Mouse (Mus musculus): ENCODE results near the gene Yipf3. TPM values are rescaled to one million over a fixed set of nuclear protein-coding genes. Genes with fewer than 3 reads are reported as not detected.

Gene Yipf3
- polyA plus RNA-seq (2021; fragmentation: Nextera tagmentation), result 178 and 188 TPM in 2 replicates
- long read RNA-seq, experiment 1, transcript Yipf3-201 (9 exons, 2,035 nt), result major isoform, 149 of 191 reads
- long read RNA-seq, experiment 1, partial matches to known transcripts, result 16 of 191 reads
- long read RNA-seq, experiment 1, other reads (novel, unspliced or antisense), result 23 of 191 reads
- long read RNA-seq, experiment 2, transcript Yipf3-201 (9 exons, 2,035 nt), result major isoform, 303 of 357 reads
- long read RNA-seq, experiment 2, transcript Yipf3-206 (8 exons, 1,570 nt), result minor isoform, 12 of 357 reads
- long read RNA-seq, experiment 2, partial matches to known transcripts, result 7 of 357 reads
- long read RNA-seq, experiment 2, other reads (novel, unspliced or antisense), result 35 of 357 reads

DNA sequence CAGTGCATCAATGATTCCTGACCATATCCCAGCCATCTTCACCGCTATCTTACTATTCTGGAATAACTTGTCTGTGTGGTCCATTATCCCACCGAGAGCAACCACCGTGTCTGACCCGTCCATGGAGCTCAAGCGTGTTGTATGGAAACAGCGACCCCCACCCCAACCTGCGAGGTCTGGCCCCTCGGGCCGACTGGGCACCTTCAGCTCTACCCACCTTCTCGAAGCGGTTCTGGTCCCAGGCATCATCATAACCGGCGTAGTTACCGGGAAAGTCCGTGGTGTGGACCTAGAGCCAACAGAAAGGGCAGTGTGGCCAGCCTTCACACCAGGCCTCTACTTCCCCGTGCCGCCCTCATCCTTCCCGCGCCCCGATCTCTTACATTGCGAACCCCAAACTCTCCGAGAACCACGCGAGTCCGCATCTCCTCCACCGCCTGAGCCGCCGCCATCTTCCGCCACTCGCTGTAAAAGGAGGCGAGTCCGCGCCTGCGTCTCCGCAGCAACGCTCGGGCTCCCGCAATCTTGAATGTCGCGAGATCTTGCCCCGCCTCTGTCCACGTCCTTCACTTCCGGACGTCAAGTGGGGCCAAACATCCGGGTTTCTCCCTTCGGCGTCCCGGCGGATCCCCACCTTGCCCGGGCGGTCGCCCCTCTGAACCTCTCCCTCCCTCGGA, at the start of gene Yipf3, which contains the start of gene Polr1c:
Gene Yipf3, plus strand, starts transcription at position 569 of the 677 bp plus-strand sequence.
Gene Polr1c, minus strand, starts transcription at position 543 of the 677 bp plus-strand sequence.

DNA sequence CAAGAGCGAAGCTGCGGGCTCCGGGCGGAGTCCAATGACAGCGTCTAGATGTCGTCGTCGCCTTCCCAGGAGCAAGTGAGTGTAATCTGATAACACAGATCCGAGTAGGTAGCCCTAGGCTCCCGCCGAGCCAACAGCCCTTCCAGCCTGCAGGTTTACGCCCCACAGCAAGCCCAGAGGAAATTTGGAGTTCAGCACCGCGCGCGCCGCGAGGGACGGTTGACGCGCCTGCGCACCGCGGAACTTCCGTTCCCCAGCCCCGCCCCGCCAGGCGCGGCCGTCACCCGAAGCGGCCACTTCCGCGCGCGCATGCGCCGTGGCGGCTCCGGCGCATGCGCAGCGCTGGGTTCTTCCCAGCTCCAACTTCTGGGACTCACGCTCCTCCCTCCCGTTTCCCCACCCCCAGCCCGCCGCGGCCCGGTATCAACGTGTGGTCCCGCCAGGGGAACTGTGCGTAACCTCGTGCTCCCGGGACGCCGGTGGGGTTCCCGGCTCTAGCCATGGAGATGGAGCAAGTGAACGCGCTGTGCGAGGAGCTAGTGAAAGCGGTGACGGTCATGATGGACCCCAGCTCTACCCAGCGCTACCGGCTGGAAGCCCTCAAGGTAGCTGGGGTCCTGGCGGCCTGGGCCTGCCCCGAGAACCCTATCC, 45.3 kb upstream of the Yipf3 start, which contains the start of the genes Polh and Xpo5:
Gene Polh, minus strand, starts transcription at position 225 of the 651 bp plus-strand sequence.
Gene Xpo5, plus strand, starts transcription at position 362 of the 651 bp plus-strand sequence.

DNA sequence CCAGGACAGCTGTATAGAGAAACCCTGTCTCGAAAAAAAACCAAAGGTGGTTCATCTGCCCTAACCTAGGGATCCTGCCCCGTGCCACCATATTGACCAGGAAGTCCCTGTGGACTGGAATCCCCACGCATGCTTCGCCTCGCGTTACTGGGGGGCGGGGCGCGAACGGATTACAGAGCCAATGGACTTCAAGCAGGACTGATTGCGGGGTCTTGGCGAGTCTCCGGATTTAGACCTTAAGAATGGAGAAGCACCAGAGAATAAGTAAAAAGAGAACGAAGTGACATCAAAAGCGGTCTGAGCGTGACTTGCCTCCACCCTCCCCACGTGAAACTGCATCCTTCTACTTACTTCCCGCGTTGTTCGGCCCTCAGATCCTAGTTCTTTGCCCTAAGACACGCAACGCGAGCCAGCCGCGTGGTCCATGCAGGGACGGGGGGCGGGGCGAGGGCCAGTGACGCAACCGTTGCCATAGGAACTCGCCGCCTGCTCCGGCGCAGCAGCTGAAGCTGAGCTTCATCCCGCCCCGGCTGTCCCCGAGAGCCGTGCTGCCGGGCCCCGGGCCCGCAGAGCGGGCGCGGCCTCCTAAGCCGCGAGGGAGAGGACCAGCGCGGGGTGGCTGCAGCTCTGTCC, 5.7 kb downstream of the Yipf3 start, which contains the start of gene Lrrc73:
Gene Lrrc73, plus strand, starts transcription at position 80 of the 633 bp plus-strand sequence.

DNA sequence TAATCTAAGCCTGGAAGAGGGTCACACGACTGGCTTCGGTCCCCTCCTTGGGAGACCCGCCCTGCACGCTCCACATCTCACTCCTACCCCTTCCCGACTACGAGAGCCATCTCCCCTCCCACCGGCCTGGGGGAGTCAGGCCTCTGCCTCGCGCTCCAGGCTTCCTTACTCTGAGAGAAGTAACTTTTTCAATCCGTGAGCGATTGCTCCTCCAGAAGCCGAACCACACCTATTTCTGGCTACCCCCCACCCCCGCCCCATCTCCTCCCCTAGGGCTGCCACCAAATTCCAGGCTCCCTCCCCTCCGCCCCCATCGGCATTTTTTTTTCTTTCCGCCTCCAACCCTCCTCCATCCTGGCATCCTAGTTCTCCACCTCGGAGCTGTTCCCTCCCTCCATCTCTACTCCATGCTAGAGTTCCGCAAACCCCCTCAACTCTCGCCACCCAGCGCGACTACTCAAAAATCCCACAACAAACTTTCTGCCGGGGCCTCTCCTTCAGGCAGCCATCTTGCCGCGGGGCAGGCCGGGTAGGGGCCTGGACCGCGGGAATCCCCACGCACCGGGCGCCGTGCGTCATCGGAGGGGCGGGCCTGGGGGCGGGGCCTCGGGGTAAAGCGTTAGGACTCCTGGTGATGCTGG, 34.7 kb downstream of the Yipf3 start, which contains the start of gene Tjap1:
Gene Tjap1, minus strand, starts transcription at position 544 of the 641 bp plus-strand sequence.

DNA sequence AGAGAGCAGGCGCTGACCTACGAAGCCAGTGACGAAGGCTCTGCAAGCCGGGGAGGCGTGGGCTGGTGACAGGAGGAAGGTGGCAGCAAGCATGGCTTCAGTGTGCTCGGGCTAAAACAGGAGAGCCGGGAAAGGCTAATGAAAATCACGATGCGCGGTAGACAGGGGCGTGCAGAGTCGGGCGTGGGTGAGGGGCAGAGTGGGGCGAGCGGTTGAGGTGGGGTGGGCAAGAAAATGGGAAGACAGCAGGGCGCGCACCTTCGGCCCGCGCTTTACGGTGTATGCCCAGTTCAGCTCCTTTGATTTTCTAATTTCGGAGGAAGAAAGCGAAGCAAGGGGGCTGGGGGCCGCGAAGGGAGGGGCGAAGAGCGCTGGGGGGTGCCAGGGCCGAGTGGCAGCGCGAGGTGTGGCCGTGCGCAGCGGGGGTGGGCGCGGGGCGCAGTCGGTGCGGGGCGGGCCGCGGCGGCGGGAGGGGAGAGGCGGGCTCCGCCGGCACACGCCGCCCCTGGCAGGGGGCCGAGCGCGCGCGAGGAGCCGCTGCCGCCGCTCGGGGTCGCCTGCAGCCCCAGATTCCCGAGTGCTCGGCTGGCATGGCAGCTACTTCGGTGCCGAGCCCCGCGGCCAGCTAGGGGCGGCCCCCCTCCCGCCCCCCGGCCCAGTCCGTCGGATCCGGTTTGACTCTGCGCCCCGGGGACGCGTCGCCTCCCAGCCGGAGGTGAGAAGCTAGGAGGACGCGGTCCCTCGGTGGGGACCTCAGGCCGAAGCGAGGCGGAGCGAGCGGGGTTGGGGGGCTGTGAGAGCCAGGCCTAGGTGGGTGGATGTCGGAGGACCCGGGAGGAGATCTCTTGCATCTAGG, 49.7 kb downstream of the Yipf3 start, which contains the start of gene Dlk2:
Gene Dlk2, plus strand, starts transcription at position 58 of the 856 bp plus-strand sequence.

Small RNA genes within 50 kb of the gene (microRNA-seq; reads per million reads assigned to microRNA genes)
- gene Mir693, result not detected

Other genes starting within 250 kb of the Yipf3 start
- gene Vegfa, start 215.7 kb upstream of the Yipf3 start, polyA plus RNA-seq (2021; fragmentation: Nextera tagmentation), result 2.5 and 3.0 TPM in 2 replicates
- gene Mrps18a, start 137.1 kb upstream of the Yipf3 start, polyA plus RNA-seq (2021; fragmentation: Nextera tagmentation), result 198 and 201 TPM in 2 replicates
- 94.1 and 109 TPM in 2 replicates for gene Rsph9, start 103.9 kb upstream of the Yipf3 start, polyA plus RNA-seq (2021; fragmentation: Nextera tagmentation)
- 15.0 and 15.3 TPM in 2 replicates for gene Mad2l1bp, start 94.5 kb upstream of the Yipf3 start, polyA plus RNA-seq (2021; fragmentation: Nextera tagmentation)
- gene Gtpbp2, start 87.0 kb upstream of the Yipf3 start, polyA plus RNA-seq (2021; fragmentation: Nextera tagmentation), result 5.0 and 6.7 TPM in 2 replicates
- 2.2 and 3.6 TPM in 2 replicates for gene Polh, start 45.4 kb upstream of the Yipf3 start, polyA plus RNA-seq (2021; fragmentation: Nextera tagmentation)
- 8.4 and 8.7 TPM in 2 replicates for gene Xpo5, start 45.3 kb upstream of the Yipf3 start, polyA plus RNA-seq (2021; fragmentation: Nextera tagmentation)
- 36.0 and 40.2 TPM in 2 replicates for gene Polr1c, start within 50 bp of the Yipf3 start, polyA plus RNA-seq (2021; fragmentation: Nextera tagmentation)
- gene Lrrc73, start 5.5 kb downstream of the Yipf3 start, polyA plus RNA-seq (2021; fragmentation: Nextera tagmentation), result 10.2 and 12.3 TPM in 2 replicates
- gene Tjap1, start 34.9 kb downstream of the Yipf3 start, polyA plus RNA-seq (2021; fragmentation: Nextera tagmentation), result 10.8 and 16.4 TPM in 2 replicates
- 5.4 and 8.6 TPM in 2 replicates for gene Dlk2, start 49.3 kb downstream of the Yipf3 start, polyA plus RNA-seq (2021; fragmentation: Nextera tagmentation)
- gene Abcc10, start 80.3 kb downstream of the Yipf3 start, polyA plus RNA-seq (2021; fragmentation: Nextera tagmentation), result 2.7 and 3.1 TPM in 2 replicates
- gene Zfp318, start 135.7 kb downstream of the Yipf3 start, polyA plus RNA-seq (2021; fragmentation: Nextera tagmentation), result 2.5 and 3.3 TPM in 2 replicates
- 0.18 TPM in 1 of 2 replicates, not detected in the other for gene Crip3, start 180.8 kb downstream of the Yipf3 start, polyA plus RNA-seq (2021; fragmentation: Nextera tagmentation)
- 0.26 TPM in 1 of 2 replicates, not detected in the other for gene Slc22a7, start 190.4 kb downstream of the Yipf3 start, polyA plus RNA-seq (2021; fragmentation: Nextera tagmentation)
- 4.3 and 5.1 TPM in 2 replicates for gene Ttbk1, start 239.6 kb downstream of the Yipf3 start, polyA plus RNA-seq (2021; fragmentation: Nextera tagmentation)
- 11.5 and 12.2 TPM in 2 replicates for gene Dnph1, start 248.6 kb downstream of the Yipf3 start, polyA plus RNA-seq (2021; fragmentation: Nextera tagmentation)